In the genomic region with DNA sequence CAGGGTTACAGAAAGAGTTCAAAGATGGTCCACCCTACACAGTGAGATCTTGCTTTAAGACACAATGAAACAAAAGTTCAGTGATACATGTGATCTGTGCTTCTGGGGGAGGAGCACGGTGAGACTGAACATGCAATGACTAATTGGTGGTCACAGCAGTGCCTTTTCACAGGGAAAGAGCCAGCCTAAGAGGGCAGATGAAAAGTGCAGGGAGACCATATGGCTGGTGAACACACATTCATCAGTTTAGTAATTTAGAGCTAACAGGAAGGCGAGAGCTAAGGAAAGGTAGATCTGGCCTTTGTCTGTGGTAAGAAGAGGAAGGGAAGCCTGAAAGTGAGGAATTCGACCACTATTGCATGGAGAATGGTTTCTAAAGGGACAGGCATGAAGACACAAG, we compare ENCODE assay signal across 20 mouse cellular contexts.
"Had no signal": no experiment of that assay in that cellular context is flagged by ENCODE, and none has a peak within 500 bp of the region (broad histone marks: within the 10 kb centered on the region; RNA-seq: fewer than 3 reads in every experiment).

No protein-coding gene starts in this region.

- H3K27me3 ChIP-seq: limb, embryonic 13.5 days; liver, embryonic 12.5 days; liver, embryonic 15.5 days; lung, embryonic 15.5 days; megakaryocyte, embryonic 14.5 days; neural tube, embryonic 12.5 days; stomach, embryonic 15.5 days had no signal

- H3K9me3 ChIP-seq: limb, embryonic 10.5 days; limb, embryonic 13.5 days; liver, embryonic 12.5 days; liver, embryonic 15.5 days; lung, embryonic 15.5 days; megakaryocyte, embryonic 14.5 days; neural tube, embryonic 12.5 days; stomach, embryonic 15.5 days had no signal

- H3K4me1 ChIP-seq: limb, embryonic 10.5 days; limb, embryonic 13.5 days; liver, embryonic 12.5 days; liver, embryonic 15.5 days; lung, embryonic 15.5 days; neural tube, embryonic 12.5 days; stomach, embryonic 15.5 days had no signal

- H3K27ac ChIP-seq: limb, embryonic 10.5 days; limb, embryonic 13.5 days; liver, embryonic 12.5 days; liver, embryonic 15.5 days; lung, embryonic 15.5 days; neural tube, embryonic 12.5 days; stomach, embryonic 15.5 days had no signal

- H3K4me2 ChIP-seq: limb, embryonic 13.5 days; liver, embryonic 12.5 days; liver, embryonic 15.5 days; lung, embryonic 15.5 days; midbrain, embryonic 11.5 days; neural tube, embryonic 12.5 days; stomach, embryonic 15.5 days had no signal

- H3K4me3 ChIP-seq: limb, embryonic 10.5 days; limb, embryonic 13.5 days; liver, embryonic 12.5 days; liver, embryonic 15.5 days; lung, embryonic 15.5 days; megakaryocyte, embryonic 14.5 days; neural tube, embryonic 12.5 days; stomach, embryonic 15.5 days had no signal

- ATAC-seq: liver, embryonic 12.5 days had no signal

- DNase-seq: kidney, postnatal 14 days; kidney, postnatal 4 days; liver; lung, adult 18-20 months; lung, postnatal 10 days; lung, postnatal 36 days; midbrain, embryonic 14.5 days; retina, postnatal 1 day; right cerebral cortex, postnatal 25 days; spleen, adult 18-20 months; thymus, postnatal 25 days had no signal

- H3K9ac ChIP-seq: limb, embryonic 13.5 days; liver, embryonic 12.5 days; liver, embryonic 15.5 days; lung, embryonic 15.5 days; neural tube, embryonic 12.5 days; stomach, embryonic 15.5 days had no signal
